Mouse (Mus musculus) testis, adult 2 months (tissue): ENCODE results near the gene Dgkz.

Experiments
- CTCF ChIP-seq: fragments of 200-500 bp; IDR thresholded peaks from 2 replicates; pipeline ENCODE4 v1.5.1; 2012; ENCODE audit warnings: low read depth, mild to moderate bottlenecking, inconsistent platforms, low read length, moderate library complexity; ENCODE audit not compliant: control insufficient read depth, insufficient read depth, insufficient replicate concordance
- POLR2A ChIP-seq: fragments of 200-500 bp; IDR thresholded peaks from 2 replicates; pipeline ENCODE4 v1.6.1; 2012; ENCODE audit warnings: low read depth, mild to moderate bottlenecking, inconsistent platforms, low read length, moderate library complexity; ENCODE audit not compliant: control insufficient read depth

- TF ChIP-seq POLR2A: no peak
- no peak for TF ChIP-seq CTCF
Measured at GRCm38 (mm10) chr2:92006983-92007921, 31.6 kb upstream of the Dgkz start.
